Mouse (Mus musculus): ENCODE results near the gene Dnmt3l.

GRCm38 (mm10) chr10:78069101-78070011 lies 27.6 kb downstream of the Dnmt3l start, which contains the start of gene Icosl:
- TF ChIP-seq CTCF (IDR thresholded peaks at IDR 0.05; ENCODE audit: low read depth, low read length) (no peak), POLR2AphosphoS5 (IDR thresholded peaks at IDR 0.05; ENCODE audit: insufficient replicate concordance, low read depth, low read length) (no peak)

Data from G1E (cell line).